Mouse (Mus musculus) hindbrain, embryonic 16.5 days (tissue): ENCODE results near the gene Fam160a1. TPM values are rescaled to one million over a fixed set of nuclear protein-coding genes. Genes with fewer than 3 reads are reported as not detected.

Experiments
- ATAC-seq: fragments of 200-750 bp; cut with Nextera tagmentation; 2 replicates; pipeline ENCODE4 v1.8.0; 2017; ENCODE audit warnings: moderate TSS enrichment, moderate library complexity
- H3K27ac ChIP-seq: fragments of 300-500 bp; sonication (generic); 2 replicates; pipeline ENCODE4 v1.5.1; 2014; ENCODE audit warnings: low read depth, mild to moderate bottlenecking, control low read depth, low read length, moderate library complexity
- H3K27me3 ChIP-seq: fragments of 300-500 bp; sonication (generic); replicated peaks from 2 replicates; pipeline ENCODE4 v1.6.1; 2014; ENCODE audit warnings: low read length; ENCODE audit not compliant: control insufficient read depth, insufficient read depth
- H3K36me3 ChIP-seq: fragments of 300-500 bp; sonication (generic); 2 replicates; pipeline ENCODE4 v1.6.1; 2014; ENCODE audit warnings: mild to moderate bottlenecking, low read length, moderate library complexity, mixed read lengths; ENCODE audit not compliant: control insufficient read depth, insufficient read depth
- H3K4me1 ChIP-seq: fragments of 300-500 bp; sonication (generic); 2 replicates; pipeline ENCODE4 v1.6.1; 2014; ENCODE audit warnings: low read depth, low read length; ENCODE audit not compliant: control insufficient read depth, insufficient read depth
- H3K4me2 ChIP-seq: fragments of 300-500 bp; sonication (generic); 2 replicates; pipeline ENCODE4 v1.6.1; 2014; ENCODE audit warnings: mild to moderate bottlenecking, low read length, control low read depth, moderate library complexity
- H3K4me3 ChIP-seq: fragments of 300-500 bp; sonication (generic); 2 replicates; pipeline ENCODE4 v1.5.1; 2014; ENCODE audit warnings: mild to moderate bottlenecking, low read length, control low read depth, moderate library complexity
- H3K9ac ChIP-seq: fragments of 300-500 bp; sonication (generic); 2 replicates; pipeline ENCODE4 v1.6.1; 2014; ENCODE audit warnings: low read depth, mild to moderate bottlenecking, control low read depth, low read length, moderate library complexity
- H3K9me3 ChIP-seq: fragments of 300-500 bp; sonication (generic); 2 replicates; pipeline ENCODE4 v1.6.1; 2014; ENCODE audit warnings: mild to moderate bottlenecking, low read length, moderate library complexity; ENCODE audit not compliant: control insufficient read depth
- WGBS: fragments of 180-500 bp; shearing (Covaris S2); extraction: QIAGEN DNeasy Blood & Tissue Kit; methylation state at CpG from one replicate; pipeline ENCODE4 v1.1.7; 2014; 5-methylcytosine and 5-hydroxymethylcytosine counted together
- polyA plus RNA-seq: library from polyadenylated mRNA; unstranded; fragments of >200 nt; fragmentation: Nextera tagmentation; extraction: Ambion mirVana; gene quantifications from 2 replicates; pipeline ENCODE4 v1.2.1, GENCODE M21; 2015

Fam160a1 gene
- polyA plus RNA-seq, 1 experiment from 2014 or later = 0.63 TPM

DNA sequence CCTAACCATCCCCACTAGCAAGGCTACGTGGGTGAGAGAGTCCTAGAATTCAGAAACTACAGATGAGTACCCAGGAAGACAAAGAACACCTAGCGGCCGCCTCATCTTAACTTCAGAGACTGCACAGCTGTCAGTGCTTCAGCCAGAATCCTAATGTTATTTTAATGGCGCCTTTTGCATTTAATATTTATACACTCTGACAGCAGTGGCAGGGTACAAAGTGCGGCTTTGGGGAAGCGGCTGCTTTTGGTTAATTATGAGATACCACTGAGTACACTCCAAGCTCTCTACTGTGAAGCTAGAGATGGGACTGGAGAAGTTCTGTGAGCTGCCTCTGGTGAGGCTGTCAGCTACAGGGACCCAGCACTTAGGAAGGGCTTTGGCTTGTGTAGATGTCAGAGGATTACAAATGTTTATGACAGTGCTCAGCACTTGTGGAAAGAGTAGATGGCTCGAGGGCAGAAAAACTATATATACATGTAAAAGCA is 171.5 kb downstream of the Fam160a1 start:
- WGBS = 82% methylated on average over 7 of the region's 7 CpGs
- Histone ChIP-seq H3K9me3 (no peaks in the 10 kb centered on the region), H3K36me3 (no peaks in the 10 kb centered on the region), H3K4me1 (no peaks in the 10 kb centered on the region), H3K4me3 (no peak overlapping the region), H3K27ac (no peak overlapping the region), H3K27me3 (no peaks in the 10 kb centered on the region), H3K9ac (no peak overlapping the region), H3K4me2 (no peak overlapping the region)
- no peak for ATAC-seq

DNA sequence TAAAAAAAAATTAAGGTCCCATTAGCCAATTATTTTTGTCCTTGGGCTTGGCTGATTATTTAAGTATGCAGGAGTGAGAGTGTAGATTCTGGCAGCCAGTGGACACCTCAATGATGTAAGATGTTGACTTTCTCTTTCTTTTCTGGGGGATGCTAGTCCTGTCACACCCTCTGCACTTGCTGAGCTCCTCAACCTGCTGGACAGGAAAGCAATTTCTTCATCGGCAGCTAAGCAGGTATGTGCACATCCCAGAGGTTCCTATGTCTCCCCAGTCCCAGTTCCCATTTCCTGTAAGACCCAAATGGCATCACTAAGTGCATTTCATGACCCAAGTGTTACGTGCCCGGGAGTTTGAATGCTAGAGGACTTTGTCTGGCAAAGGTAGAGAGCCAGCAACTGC is 172.3 kb downstream of the Fam160a1 start:
- H3K4me2 ChIP-seq = no peak overlapping the region
- H3K36me3 ChIP-seq = no peaks in the 10 kb centered on the region
- no peaks in the 10 kb centered on the region for H3K4me1 ChIP-seq
- WGBS = 97% methylated on average over 3 of the region's 3 CpGs
- no peaks in the 10 kb centered on the region for H3K9me3 ChIP-seq
- H3K4me3 ChIP-seq = no peak overlapping the region
- H3K27me3 ChIP-seq = no peaks in the 10 kb centered on the region
- ATAC-seq = no peak
- H3K9ac ChIP-seq = no peak overlapping the region
- no peak overlapping the region for H3K27ac ChIP-seq

DNA sequence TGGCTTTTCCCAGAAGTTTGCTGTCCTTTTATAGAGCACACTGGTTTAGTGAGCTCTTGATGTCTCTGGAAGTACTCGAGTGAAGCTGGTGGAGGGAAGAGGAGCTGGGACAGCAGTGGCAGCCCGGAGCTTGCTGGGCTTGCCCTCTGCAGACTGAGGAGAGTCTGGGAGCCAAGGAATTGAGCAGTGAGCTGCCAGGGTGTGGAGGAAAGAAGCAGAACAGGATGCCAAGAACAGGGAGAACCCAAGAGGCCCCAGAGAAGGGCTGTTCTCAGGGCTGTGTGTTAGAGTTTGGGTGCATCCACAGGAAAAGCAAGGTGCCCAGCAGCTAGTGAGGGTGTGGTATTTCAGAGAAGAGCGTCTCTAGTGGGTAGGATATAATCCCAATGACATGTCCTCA is 175.3 kb downstream of the Fam160a1 start:
- no peak overlapping the region for H3K4me2 ChIP-seq
- no peaks in the 10 kb centered on the region for H3K4me1 ChIP-seq

DNA sequence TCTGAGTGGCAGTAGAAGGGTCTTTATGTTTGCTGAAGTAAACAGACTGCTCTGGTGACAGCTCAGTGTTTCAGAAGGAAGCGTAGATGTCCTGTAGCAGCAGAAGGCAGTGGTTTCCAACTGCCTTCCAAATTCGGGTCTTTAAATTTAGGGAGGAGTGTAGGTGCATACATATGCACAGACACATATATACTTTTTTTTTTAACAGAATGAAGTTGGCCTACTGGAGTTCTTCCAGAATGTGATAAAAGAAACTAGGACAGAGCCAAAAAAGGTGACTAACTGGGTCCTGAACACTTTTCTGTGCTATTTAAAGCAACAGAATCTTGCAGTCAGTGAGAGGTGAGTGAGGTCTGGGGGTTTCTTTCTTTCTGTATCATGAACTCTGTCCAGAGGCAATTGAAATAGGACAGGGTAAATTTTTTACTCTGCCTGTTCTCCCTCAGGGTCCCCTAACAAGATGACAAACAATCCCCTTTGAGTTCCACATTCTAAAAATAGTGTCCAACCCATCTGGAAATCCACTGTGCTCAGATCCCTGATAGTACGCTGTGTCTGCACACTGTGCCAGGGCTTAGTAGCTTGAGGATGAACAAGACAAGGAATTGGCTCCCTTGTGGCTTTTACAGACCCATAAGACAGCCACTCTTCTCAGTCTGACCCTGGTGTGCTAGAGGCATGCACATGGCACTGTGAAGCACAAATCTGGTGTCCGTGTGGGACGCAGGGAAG is 180.2 kb downstream of the Fam160a1 start:
- Histone ChIP-seq H3K4me2 (no peak overlapping the region), H3K4me1 (no peaks in the 10 kb centered on the region), H3K27me3 (no peaks in the 10 kb centered on the region), H3K27ac (no peak overlapping the region), H3K9ac (no peak overlapping the region), H3K4me3 (no peak overlapping the region), H3K9me3 (no peaks in the 10 kb centered on the region), H3K36me3 (no peaks in the 10 kb centered on the region)
- ATAC-seq = no peak
- WGBS = 93% methylated on average over 5 of the region's 5 CpGs

More for the DNA sequence above, 175.3 kb downstream of the Fam160a1 start:
- Histone ChIP-seq H3K36me3 (no peaks in the 10 kb centered on the region), H3K27me3 (no peaks in the 10 kb centered on the region), H3K9me3 (no peaks in the 10 kb centered on the region), H3K4me3 (no peak overlapping the region), H3K27ac (no peak overlapping the region), H3K9ac (no peak overlapping the region)
- no peak for ATAC-seq
- WGBS = 87% methylated on average over 3 of the region's 3 CpGs

GRCm38 (mm10) chr3:85635591-85635990 is 181.5 kb downstream of the Fam160a1 start:
- no peaks in the 10 kb centered on the region for H3K4me1 ChIP-seq
- H3K27me3 ChIP-seq = no peaks in the 10 kb centered on the region
- H3K4me3 ChIP-seq = no peak overlapping the region
- 93% methylated on average over 2 of the region's 2 CpGs for WGBS
- ATAC-seq = no peak
- H3K9ac ChIP-seq = no peak overlapping the region
- H3K9me3 ChIP-seq = no peaks in the 10 kb centered on the region
- H3K27ac ChIP-seq = no peak overlapping the region
- H3K4me2 ChIP-seq = no peak overlapping the region
- no peaks in the 10 kb centered on the region for H3K36me3 ChIP-seq

DNA sequence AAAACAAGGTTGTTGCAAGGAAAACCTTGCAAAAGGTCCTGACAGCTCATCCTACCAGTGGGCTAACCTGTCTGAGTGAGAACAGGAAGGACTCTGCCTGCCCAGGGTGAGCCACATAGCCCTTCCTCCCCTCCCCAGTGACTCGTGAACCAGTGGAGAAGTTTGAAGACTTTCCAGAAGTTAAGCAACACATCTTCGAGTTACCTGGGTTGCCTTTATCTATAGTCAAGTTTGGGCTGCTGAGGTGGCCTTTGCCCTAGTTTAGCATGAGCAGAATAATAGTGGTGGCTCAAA is 182.0 kb downstream of the Fam160a1 start:
- H3K4me3 ChIP-seq = no peak overlapping the region
- H3K4me2 ChIP-seq = no peak overlapping the region
- H3K36me3 ChIP-seq = no peaks in the 10 kb centered on the region
- WGBS = 67% methylated on average over 2 of the region's 2 CpGs
- no peak overlapping the region for H3K27ac ChIP-seq
- no peaks in the 10 kb centered on the region for H3K9me3 ChIP-seq
- ATAC-seq = no peak
- H3K4me1 ChIP-seq = no peaks in the 10 kb centered on the region
- no peaks in the 10 kb centered on the region for H3K27me3 ChIP-seq
- H3K9ac ChIP-seq = no peak overlapping the region

- Histone ChIP-seq H3K4me3 (no peak overlapping the region), H3K27ac (no peak overlapping the region), H3K4me2 (no peak overlapping the region), H3K9ac (no peak overlapping the region), H3K36me3 (no peaks in the 10 kb centered on the region), H3K4me1 (no peaks in the 10 kb centered on the region), H3K27me3 (no peaks in the 10 kb centered on the region), H3K9me3 (no peaks in the 10 kb centered on the region)
- no peak for ATAC-seq
- whole genome bisulfite sequencing = 63% methylated on average over 8 of the region's 8 CpGs
Observed at GRCm38 (mm10) chr3:85634389-85635125, 182.5 kb downstream of the Fam160a1 start.

- no peak overlapping the region for H3K9ac ChIP-seq
- H3K4me3 ChIP-seq = no peak overlapping the region
- no peaks in the 10 kb centered on the region for H3K27me3 ChIP-seq
- no peaks in the 10 kb centered on the region for H3K4me1 ChIP-seq
- H3K9me3 ChIP-seq = no peaks in the 10 kb centered on the region
- 95% methylated on average over 2 of the region's 2 CpGs for WGBS
- no peak overlapping the region for H3K27ac ChIP-seq
- ATAC-seq = no peak
- no peaks in the 10 kb centered on the region for H3K36me3 ChIP-seq
- no peak overlapping the region for H3K4me2 ChIP-seq
Observed at GRCm38 (mm10) chr3:85633733-85634132, 183.4 kb downstream of the Fam160a1 start.

DNA sequence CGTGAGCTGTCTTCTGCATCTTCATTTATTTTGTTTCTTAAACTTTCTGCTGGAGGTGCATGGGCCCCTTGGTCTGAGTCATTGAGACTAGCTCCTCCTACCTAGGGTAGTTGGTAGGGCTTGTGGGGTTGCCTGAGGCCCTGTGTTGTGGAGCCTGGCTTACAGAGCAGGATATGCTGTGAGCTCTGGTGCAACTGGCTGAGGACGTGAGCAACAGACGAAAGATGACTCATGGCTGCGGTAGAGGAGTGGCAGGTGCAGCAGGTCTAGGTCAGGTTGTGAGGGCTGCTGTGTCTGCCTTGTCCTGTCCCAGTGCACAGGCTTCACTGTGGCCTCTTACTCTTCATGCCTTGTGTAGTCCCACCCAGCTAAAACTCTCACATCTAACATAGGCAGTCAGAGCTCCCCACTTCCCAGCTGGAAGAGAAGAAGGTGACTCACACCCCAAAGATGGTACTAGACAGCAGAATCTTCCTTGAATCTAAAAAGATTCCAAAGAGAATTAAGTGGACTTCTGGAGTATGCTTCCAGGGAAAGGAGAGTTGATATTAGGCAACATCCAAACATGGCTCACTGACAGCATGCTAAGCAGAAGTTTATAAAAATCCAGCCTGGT is 187.1 kb downstream of the Fam160a1 start:
- no peak overlapping the region for H3K4me2 ChIP-seq

More for the DNA sequence above, 187.1 kb downstream of the Fam160a1 start:
- ATAC-seq = no peak
- Histone ChIP-seq H3K27me3 (no peaks in the 10 kb centered on the region), H3K4me3 (no peak overlapping the region), H3K27ac (no peak overlapping the region), H3K9me3 (no peaks in the 10 kb centered on the region), H3K4me1 (no peaks in the 10 kb centered on the region), H3K9ac (no peak overlapping the region), H3K36me3 (no peaks in the 10 kb centered on the region)
- 98% methylated on average over 4 of the region's 4 CpGs for WGBS
